Mouse (Mus musculus) spleen, adult 2 months (tissue): ENCODE measurements around the gene Tmem247. TPM values are rescaled to one million over a fixed set of nuclear protein-coding genes. Genes with fewer than 3 reads are reported as not detected.

ENCODE experiments used
- DNase-seq, 2 experiments: peaks; one replicate each; pipeline versions ENCODE4 v3.0.0 to v3.0.0-alpha.2; 2012 to 2021; ENCODE audit warnings: low spot score in 2 of 2, low read depth in 1 of 2
- H3K27ac ChIP-seq: fragments of 200-500 bp; 2 replicates; pipeline ENCODE4 v1.5.1; 2012; ENCODE audit warnings: low read length, inconsistent platforms; ENCODE audit not compliant: insufficient read depth
- H3K27me3 ChIP-seq: fragments of 200-500 bp; 2 replicates; pipeline ENCODE4 v1.6.1; 2012; ENCODE audit warnings: mild to moderate bottlenecking, moderate library complexity, low read length, inconsistent platforms; ENCODE audit not compliant: control insufficient read depth, insufficient read depth
- H3K36me3 ChIP-seq: fragments of 200-500 bp; 2 replicates; pipeline ENCODE4 v1.6.1; 2012; ENCODE audit warnings: mild to moderate bottlenecking, low read length, inconsistent platforms; ENCODE audit not compliant: control insufficient read depth, insufficient read depth
- H3K4me1 ChIP-seq: fragments of 200-500 bp; 2 replicates; pipeline ENCODE4 v1.6.1; 2011; ENCODE audit warnings: inconsistent platforms; ENCODE audit not compliant: control insufficient read depth, insufficient read depth, insufficient read length
- H3K4me3 ChIP-seq: fragments of 200-500 bp; 2 replicates; pipeline ENCODE4 v1.5.1; 2011; ENCODE audit warnings: mild to moderate bottlenecking, inconsistent platforms; ENCODE audit not compliant: insufficient read depth, insufficient read length; ENCODE audit errors: extremely low read depth
- CTCF ChIP-seq: fragments of 200-500 bp; IDR thresholded peaks from 2 replicates; pipeline ENCODE4 v1.5.1; 2011; ENCODE audit warnings: mild to moderate bottlenecking, inconsistent platforms; ENCODE audit not compliant: insufficient read depth, insufficient read length, insufficient replicate concordance; ENCODE audit errors: extremely low read depth
- POLR2A ChIP-seq: fragments of 200-500 bp; IDR thresholded peaks from 2 replicates; pipeline ENCODE4 v1.6.1; 2011; ENCODE audit warnings: low read depth, low read length, inconsistent platforms
- WGBS: fragments of 180-500 bp; shearing (Covaris S2); methylation state at CpG from one replicate; pipeline ENCODE4 v1.1.7; 2018; 5-methylcytosine and 5-hydroxymethylcytosine counted together
- polyA plus RNA-seq: library from polyadenylated mRNA; depleted of rRNA; stranded (reverse); fragments of >200 nt; gene quantifications from 2 replicates; pipeline ENCODE4 v1.2.3, GENCODE M21; 2012

The Tmem247 gene
- polyA plus RNA-seq, 1 experiment: not detected

DNA sequence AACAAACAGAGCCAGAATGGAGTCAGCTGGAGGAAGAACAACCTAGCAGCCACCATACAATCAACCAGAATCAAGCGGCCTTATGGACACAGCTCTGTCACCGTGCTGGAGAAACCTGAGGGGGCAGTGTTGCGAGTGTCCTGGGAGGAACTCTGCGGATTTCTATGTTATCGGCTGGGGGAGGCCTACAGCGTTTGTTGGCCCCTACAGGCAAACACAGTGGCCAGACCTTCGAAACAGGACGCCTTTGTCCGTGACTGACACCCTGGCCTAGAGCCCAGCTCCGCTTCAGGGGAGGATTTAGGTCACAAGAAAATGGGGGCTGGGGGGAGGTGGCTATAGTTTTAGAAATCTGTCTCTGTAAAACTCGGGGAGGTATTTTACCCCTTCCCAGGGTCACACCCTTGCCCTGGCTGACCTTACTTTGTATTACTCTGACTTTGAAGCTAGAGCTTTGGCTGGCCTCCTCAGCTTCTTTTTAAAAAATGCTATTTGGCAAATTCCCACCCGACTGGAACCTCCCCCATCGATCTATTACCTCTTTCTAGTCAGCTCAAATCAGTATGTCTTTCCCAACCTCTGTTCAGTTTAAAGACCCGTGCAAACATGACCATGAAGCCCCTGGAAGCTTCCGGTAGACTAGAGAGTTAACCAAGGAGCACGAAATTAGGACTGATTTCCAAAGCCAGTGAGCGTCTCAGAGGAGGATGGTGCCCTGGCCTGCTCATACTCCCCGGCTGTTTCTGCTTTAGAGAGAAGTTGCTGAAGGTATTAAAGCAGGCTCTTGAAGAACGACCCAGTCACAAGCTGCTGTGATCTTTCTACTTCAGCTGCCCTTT, 11.6 kb upstream of the Tmem247 start:
- Histone ChIP-seq H3K4me1 (peaks cover 2% of the 10 kb centered on the region; the same call in 1 of the 2 replicates), H3K27ac (no peak overlapping the region), H3K4me3 (no peak overlapping the region), H3K27me3 (no peaks in the 10 kb centered on the region), H3K36me3 (no peaks in the 10 kb centered on the region)
- WGBS: 73% methylated on average over 19 of the region's 19 CpGs
- no peak for DNase-seq
- TF ChIP-seq CTCF: no peak
- no peak for TF ChIP-seq POLR2A

DNA sequence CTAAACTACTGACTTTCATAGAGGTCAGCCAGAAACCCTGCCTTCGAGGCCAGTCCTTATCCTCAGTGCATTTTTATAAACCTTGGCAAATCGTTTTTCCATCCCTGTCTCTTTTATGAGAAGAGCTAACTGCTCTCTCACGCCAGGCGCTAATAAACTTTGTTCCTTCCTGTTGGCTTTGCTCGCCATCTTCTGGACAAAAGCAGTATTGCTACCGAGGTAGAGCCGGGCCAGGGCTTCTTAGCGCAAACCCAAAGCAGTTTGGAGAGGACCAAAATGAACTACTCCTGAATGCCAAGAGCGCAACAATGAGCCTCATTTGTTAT, 11.0 kb upstream of the Tmem247 start:
- Histone ChIP-seq H3K4me3 (no peak overlapping the region), H3K4me1 (peaks cover 2% of the 10 kb centered on the region; the same call in 1 of the 2 replicates), H3K27ac (no peak overlapping the region), H3K36me3 (no peaks in the 10 kb centered on the region), H3K27me3 (no peaks in the 10 kb centered on the region)
- no peak for TF ChIP-seq POLR2A
- peak; percentile 78; the same call in 1 of the 2 replicates for TF ChIP-seq CTCF
- peak; percentile 31 to 67 for DNase-seq
- WGBS: 5% methylated on average over 9 of the region's 9 CpGs

DNA sequence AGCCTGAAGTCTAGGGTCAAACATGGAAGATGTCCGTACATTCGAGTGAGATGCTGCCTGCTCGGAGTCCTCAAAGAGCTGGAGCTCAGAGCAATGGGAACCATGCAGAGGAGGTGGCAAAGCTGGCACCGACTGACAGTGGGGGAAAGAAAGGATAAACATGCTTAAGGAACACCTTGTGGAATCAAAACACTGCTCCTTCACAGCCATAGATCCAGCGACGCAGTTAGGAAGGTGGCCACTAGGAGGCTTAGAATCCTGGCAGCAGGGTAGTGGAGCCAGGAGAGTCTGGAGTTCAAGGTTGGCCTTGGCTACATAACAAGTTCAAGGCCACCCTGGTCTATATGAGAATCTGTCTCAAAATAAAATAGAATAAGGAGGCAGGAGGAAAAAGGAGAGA, 10.5 kb upstream of the Tmem247 start:
- 34% methylated on average over 6 of the region's 6 CpGs for WGBS
- peaks cover 2% of the 10 kb centered on the region; the same call in 1 of the 2 replicates for H3K4me1 ChIP-seq
- no peak for DNase-seq
- H3K4me3 ChIP-seq: no peak overlapping the region
- no peaks in the 10 kb centered on the region for H3K27me3 ChIP-seq
- TF ChIP-seq POLR2A: no peak
- TF ChIP-seq CTCF: no peak
- H3K36me3 ChIP-seq: no peaks in the 10 kb centered on the region
- no peak overlapping the region for H3K27ac ChIP-seq

DNA sequence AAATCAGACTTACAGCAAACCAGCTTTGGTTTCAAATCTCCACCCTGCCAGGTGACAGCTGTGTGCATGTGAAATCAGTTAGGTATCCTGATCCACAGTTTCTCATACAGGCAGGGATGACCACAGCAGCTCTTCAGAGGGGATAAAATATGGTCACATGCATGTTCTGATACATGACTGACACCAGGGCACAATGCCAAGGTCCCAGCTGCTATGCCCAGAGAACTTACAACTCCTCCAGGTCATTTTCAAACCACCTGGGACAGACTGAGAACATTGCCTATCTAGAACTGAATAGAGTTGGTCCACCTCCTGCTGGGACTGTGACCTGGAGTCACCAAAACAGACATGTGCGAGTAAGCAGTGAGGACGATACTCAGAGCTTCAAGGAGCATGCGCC, 10.1 kb upstream of the Tmem247 start:
- H3K27me3 ChIP-seq: no peaks in the 10 kb centered on the region
- H3K4me1 ChIP-seq: peaks cover 2% of the 10 kb centered on the region; the same call in 1 of the 2 replicates
- TF ChIP-seq CTCF: no peak
- TF ChIP-seq POLR2A: no peak
- 91% methylated on average over 3 of the region's 3 CpGs for WGBS
- no peaks in the 10 kb centered on the region for H3K36me3 ChIP-seq
- H3K27ac ChIP-seq: no peak overlapping the region
- no peak for DNase-seq
- H3K4me3 ChIP-seq: no peak overlapping the region

DNA sequence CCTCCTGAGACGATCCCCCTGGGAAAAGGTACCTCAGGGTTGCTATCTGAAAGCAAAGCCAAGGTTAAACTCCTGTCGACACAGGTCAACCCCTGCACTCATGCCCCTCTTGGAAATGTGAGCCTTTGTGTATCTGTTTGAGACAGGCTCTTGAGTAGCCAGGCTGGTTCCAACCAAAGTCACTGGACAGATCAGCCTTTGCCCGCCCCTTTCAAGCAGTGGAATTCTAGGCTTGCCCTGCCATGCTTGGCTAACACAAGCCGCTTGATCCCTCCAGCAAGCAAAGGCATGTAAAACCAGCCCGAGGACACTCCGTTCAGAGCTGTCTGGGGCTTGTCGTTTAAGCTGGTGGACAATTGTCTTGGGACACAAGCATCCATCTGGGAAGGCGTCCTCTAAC, 8.8 kb upstream of the Tmem247 start:
- WGBS: 94% methylated on average over 8 of the region's 8 CpGs
- TF ChIP-seq CTCF (no peak), POLR2A (no peak)

DNA sequence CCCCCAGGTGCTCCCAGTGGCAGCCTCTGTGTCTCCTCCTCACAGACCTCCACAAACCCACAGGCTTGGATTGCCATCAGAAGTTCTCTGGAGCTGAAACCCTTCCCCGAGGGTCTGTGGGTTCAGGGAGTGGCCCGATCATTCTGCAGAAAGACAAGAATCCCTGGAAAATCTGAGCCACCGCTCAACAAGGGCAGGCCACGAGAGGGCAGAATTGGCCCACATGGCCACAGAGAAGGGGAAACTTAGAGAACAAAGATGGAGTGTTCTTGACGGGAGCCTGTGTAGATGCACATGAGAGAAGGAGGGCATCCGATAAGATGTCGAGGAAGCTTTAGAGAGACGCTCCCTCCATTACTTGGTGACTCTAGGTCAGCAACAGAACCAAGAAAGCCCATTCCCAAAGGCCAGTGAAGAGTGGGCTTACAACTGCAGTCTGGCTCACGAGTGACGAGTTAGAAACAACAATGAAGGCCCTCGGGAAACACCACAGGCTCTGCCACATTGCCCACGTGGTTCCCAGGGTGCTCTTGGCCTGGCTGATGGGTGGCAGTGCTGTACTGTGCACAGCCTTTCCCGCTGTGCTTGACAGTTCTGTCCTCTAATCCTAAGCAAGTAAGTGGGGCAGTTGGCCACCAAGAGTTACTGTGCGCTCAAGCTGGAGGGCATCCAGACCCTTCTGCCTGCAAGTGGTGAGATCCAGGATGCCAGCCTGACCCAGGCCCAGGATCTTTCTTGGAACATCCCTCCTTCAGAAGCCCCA, 7.2 kb upstream of the Tmem247 start:
- Histone ChIP-seq H3K36me3 (no peaks in the 10 kb centered on the region), H3K4me3 (no peak overlapping the region), H3K4me1 (no peaks in the 10 kb centered on the region), H3K27ac (no peak overlapping the region), H3K27me3 (no peaks in the 10 kb centered on the region)
- 76% methylated on average over 14 of the region's 14 CpGs for WGBS
- TF ChIP-seq CTCF (no peak), POLR2A (no peak)
- no peak for DNase-seq

More for the DNA sequence above, 8.8 kb upstream of the Tmem247 start:
- no peak overlapping the region for H3K27ac ChIP-seq
- H3K4me1 ChIP-seq: peaks cover 2% of the 10 kb centered on the region; the same call in 1 of the 2 replicates
- DNase-seq: no peak
- no peaks in the 10 kb centered on the region for H3K27me3 ChIP-seq
- no peak overlapping the region for H3K4me3 ChIP-seq
- H3K36me3 ChIP-seq: no peaks in the 10 kb centered on the region
